Mouse (Mus musculus) stomach, adult 2 months (tissue): Measurements from ENCODE around the gene Glt1d1. TPM values are rescaled to one million over a fixed set of nuclear protein-coding genes. Genes with fewer than 3 reads are reported as not detected.

Experiments
- polyA plus RNA-seq: library from polyadenylated mRNA; depleted of rRNA; stranded (reverse); fragments of >200 nt; gene quantifications from 2 replicates; pipeline ENCODE4 v1.2.3, GENCODE M21; 2012; rRNA removed

Gene Glt1d1
- 0.83 and 1.4 TPM in 2 replicates for polyA plus RNA-seq

GRCm38 (mm10) chr5:127632167-127633145 lies at the start of gene Glt1d1, which contains the start of gene Slc15a4:
Gene Glt1d1, plus strand, starts transcription at chr5:127632262.
Gene Slc15a4, minus strand, starts transcription at chr5:127632897.

Other genes with a start within 250 kb of the Glt1d1 start
- gene Slc15a4, start 635 bp downstream of the Glt1d1 start, polyA plus RNA-seq: 11.2 and 14.5 TPM in 2 replicates